Mouse (Mus musculus) ES-E14 (cell line): ENCODE results near the gene Fev. TPM values are rescaled to one million over a fixed set of nuclear protein-coding genes. Genes with fewer than 3 reads are reported as not detected.
A peak's percentile ranks its signal among the peaks of the same experiment; 100 is the strongest.

Experiments used
- DNase-seq: peaks from one replicate; pipeline ENCODE4 v3.0.0-alpha.2; 2013; ENCODE audit warnings: low read depth, low spot score
- H3K27ac ChIP-seq: 2 replicates; pipeline ENCODE4 v1.5.1; 2012; ENCODE audit warnings: low read depth, mild to moderate bottlenecking, low read length, moderate library complexity, mixed read lengths; ENCODE audit not compliant: poor library complexity, insufficient read depth, severe bottlenecking
- H3K36me3 ChIP-seq: 2 replicates; pipeline ENCODE4 v1.6.1; 2012; ENCODE audit warnings: mild to moderate bottlenecking, low read length, moderate library complexity, mixed read lengths; ENCODE audit not compliant: control insufficient read depth, poor library complexity, insufficient read depth, severe bottlenecking
- H3K4me1 ChIP-seq, 2 experiments: fragments of 150-350 bp in 1 of 2; sonication (generic) in 1 of 2; 2 replicates each; pipeline ENCODE4 v1.6.1; 2012; ENCODE audit warnings: low read length in 2 of 2, mild to moderate bottlenecking in 1 of 2, mixed read lengths in 1 of 2; ENCODE audit not compliant: control insufficient read depth in 2 of 2, insufficient read depth in 2 of 2, poor library complexity in 1 of 2
- H3K4me3 ChIP-seq, 2 experiments: fragments of 150-350 bp in 1 of 2; sonication (generic) in 1 of 2; 2 replicates each; pipeline ENCODE4 v1.5.1; 2012; ENCODE audit warnings: low read length in 2 of 2, low read depth in 1 of 2, mild to moderate bottlenecking in 1 of 2, mixed read lengths in 1 of 2; ENCODE audit not compliant: insufficient read depth in 1 of 2, poor library complexity in 1 of 2, severe bottlenecking in 1 of 2
- H3K9ac ChIP-seq: 2 replicates; pipeline ENCODE4 v1.6.1; 2012; ENCODE audit warnings: low read depth, mild to moderate bottlenecking, low read length, mixed read lengths; ENCODE audit not compliant: poor library complexity, insufficient read depth, severe bottlenecking
- H3K9me3 ChIP-seq: fragments of 150-350 bp; sonication (generic); 2 replicates; pipeline ENCODE4 v1.6.1; 2012; ENCODE audit warnings: low read depth, mild to moderate bottlenecking, low read length; ENCODE audit not compliant: control insufficient read depth, insufficient read depth
- CHD2 ChIP-seq: IDR thresholded peaks from 2 replicates; pipeline ENCODE4 v1.6.1; 2014; ENCODE audit warnings: mild to moderate bottlenecking, low read depth, low read length, inconsistent platforms
- HCFC1 ChIP-seq: IDR thresholded peaks from 2 replicates; pipeline ENCODE4 v1.6.1; 2012; ENCODE audit warnings: low read length, inconsistent platforms, borderline replicate concordance; ENCODE audit not compliant: insufficient read depth
- MAFK ChIP-seq: IDR thresholded peaks from 2 replicates; pipeline ENCODE4 v1.6.1; 2014; ENCODE audit warnings: mild to moderate bottlenecking, low read depth, low read length, inconsistent platforms; ENCODE audit not compliant: insufficient read depth
- ZC3H11A ChIP-seq: IDR thresholded peaks from 2 replicates; pipeline ENCODE4 v1.6.1; 2012; ENCODE audit warnings: low read depth, mild to moderate bottlenecking, inconsistent platforms, low read length, borderline replicate concordance
- ZNF384 ChIP-seq: IDR thresholded peaks from 2 replicates; pipeline ENCODE4 v1.6.1; 2012; ENCODE audit warnings: low read depth, low read length, inconsistent platforms
- in situ Hi-C, 2 experiments: fragments of 600-800 bp; cut with MboI; formaldehyde crosslinking; loops; one replicate each; pipeline ENCODE4 v1.15.1; 2025; ENCODE audit warnings: low sequenced_read_pairs in 2 of 2, inconsistent platforms in 1 of 2; ENCODE audit not compliant: unreplicated experiment in 2 of 2
- total RNA-seq: library from RNA; depleted of rRNA; stranded (reverse); fragments of 300-350 nt; gene quantifications from 2 replicates; pipeline ENCODE4 v1.2.3, GENCODE M21; 2012

Fev gene
- total RNA-seq, 1 experiment = not detected

- no peaks in the 10 kb centered on the region for H3K9me3 ChIP-seq
- no peak overlapping the region for H3K9ac ChIP-seq
- H3K4me3 ChIP-seq = no peak overlapping the region
- no peak for DNase-seq
- in situ Hi-C loops = no loop called here
- no peak overlapping the region for H3K27ac ChIP-seq
- H3K36me3 ChIP-seq = no peaks in the 10 kb centered on the region
- no peak for TF ChIP-seq CHD2
- no peak for TF ChIP-seq ZC3H11A
- no peak for TF ChIP-seq MAFK
- TF ChIP-seq HCFC1 = no peak
- TF ChIP-seq ZNF384 = no peak
- H3K4me1 ChIP-seq = no peaks in the 10 kb centered on the region; a peak in 1 of 4 replicates
Observed at GRCm38 (mm10) chr1:74915706-74916105, 30.5 kb upstream of the Fev start.

- Histone ChIP-seq H3K4me3 (no peak overlapping the region), H3K36me3 (no peaks in the 10 kb centered on the region), H3K9ac (no peak overlapping the region), H3K27ac (no peak overlapping the region), H3K9me3 (no peaks in the 10 kb centered on the region), H3K4me1 (peaks cover 0 to 11% of the 10 kb centered on the region in 2 experiments; a peak in 1 of 4 replicates)
- no peak for TF ChIP-seq ZNF384
- no peak for TF ChIP-seq ZC3H11A
- no peak for TF ChIP-seq HCFC1
- TF ChIP-seq CHD2 = no peak
- no peak for TF ChIP-seq MAFK
- no peak for DNase-seq
- in situ Hi-C loops = no loop called here
Observed at GRCm38 (mm10) chr1:74902191-74902590, 17.0 kb upstream of the Fev start.

GRCm38 (mm10) chr1:74901686-74902085, 16.5 kb upstream of the Fev start:
- Histone ChIP-seq H3K9ac (no peak overlapping the region), H3K4me1 (peaks cover 0 to 11% of the 10 kb centered on the region in 2 experiments; a peak in 1 of 4 replicates), H3K9me3 (no peaks in the 10 kb centered on the region), H3K27ac (no peak overlapping the region), H3K4me3 (no peak overlapping the region), H3K36me3 (no peaks in the 10 kb centered on the region)
- in situ Hi-C loops = no loop called here
- TF ChIP-seq ZC3H11A = no peak
- TF ChIP-seq ZNF384 = no peak
- TF ChIP-seq MAFK = no peak
- no peak for TF ChIP-seq CHD2
- TF ChIP-seq HCFC1 = no peak
- peak; percentile 87 for DNase-seq

GRCm38 (mm10) chr1:74900341-74901285, 15.4 kb upstream of the Fev start:
- DNase-seq = no peak
- Histone ChIP-seq H3K9me3 (no peaks in the 10 kb centered on the region), H3K9ac (0 out of 2 replicates have a peak overlapping the region, but pooled peaks have one; percentile 10), H3K4me3 (peak overlapping the region; percentile 53 to 58), H3K36me3 (no peaks in the 10 kb centered on the region), H3K27ac (no peak overlapping the region), H3K4me1 (peaks cover 0 to 11% of the 10 kb centered on the region in 2 experiments; a peak in 1 of 4 replicates)
- in situ Hi-C loops = no loop called here
- TF ChIP-seq HCFC1 (no peak), CHD2 (no peak), MAFK (no peak), ZNF384 (no peak), ZC3H11A (no peak)
